Mouse (Mus musculus) CH12.LX (cell line): ENCODE measurements at regions not wholly inside any gene's neighbourhood (a gene's known extent, or its start where the extent isn't known, plus 50 kb on each side); places are given as distances from the start of the nearest gene placed in this dataset.

Experiments
- CTCF ChIP-seq, 2 experiments: IDR thresholded peaks in 1 of 2; conservative IDR thresholded peaks in 1 of 2; 2 replicates each; pipeline ENCODE4 v1.5.1; 2011 to 2012; ENCODE audit warnings: low read depth in 2 of 2, low read length in 2 of 2, improper control_type of control experiment in 1 of 2, inconsistent platforms in 1 of 2, mild to moderate bottlenecking in 1 of 2, moderate library complexity in 1 of 2
- EP300 ChIP-seq: IDR thresholded peaks from 2 replicates; pipeline ENCODE4 v1.6.1; 2011; ENCODE audit warnings: low read length, improper control_type of control experiment
- MAFK ChIP-seq: IDR thresholded peaks from 2 replicates; pipeline ENCODE4 v1.6.1; 2011; ENCODE audit warnings: low read length, improper control_type of control experiment; ENCODE audit not compliant: insufficient replicate concordance
- MYC ChIP-seq: IDR thresholded peaks from 2 replicates; pipeline ENCODE4 v1.6.1; 2011; ENCODE audit warnings: low read depth, mild to moderate bottlenecking, improper control_type of control experiment, low read length

DNA sequence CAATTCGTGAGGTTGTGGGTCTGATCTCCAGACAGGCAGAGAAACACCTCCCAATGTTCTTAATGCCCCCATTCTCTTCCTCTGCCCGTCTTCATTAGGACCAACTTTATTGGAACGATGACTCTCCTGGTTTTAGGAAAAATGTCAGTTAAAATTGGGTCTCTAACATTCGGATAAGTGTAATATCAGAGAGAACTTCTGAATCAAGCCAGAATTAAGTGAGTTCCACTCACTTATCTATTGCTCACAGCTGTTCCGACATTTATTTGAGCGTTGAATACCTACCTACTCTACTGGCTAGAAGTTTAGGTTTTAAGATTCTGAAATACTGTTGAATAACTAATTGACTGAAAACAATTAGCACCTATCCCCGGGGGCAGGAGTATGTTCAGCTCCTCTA lies 172.0 kb upstream of the Jmjd1c start:
- TF ChIP-seq CTCF (conservative IDR thresholded peaks at IDR 0.05 in 1 of 2, IDR thresholded peaks at IDR 0.05 in 1 of 2; ENCODE audit: low read depth in 2 of 2, low read length in 2 of 2) (no peak), MAFK (no peak), EP300 (no peak), MYC (no peak)
